Mouse (Mus musculus): ENCODE measurements around the gene Ephx3. TPM values are rescaled to one million over a fixed set of nuclear protein-coding genes. Genes with fewer than 3 reads are reported as not detected.
A peak's percentile ranks its signal among the peaks of the same experiment; 100 is the strongest.
"Not testable (repeated sequence)": the region's sequence is repeated elsewhere in the genome, so short reads cannot be mapped to it uniquely, and the experiment has no call there.

The Ephx3 gene
- polyA plus RNA-seq (2015; fragmentation: Nextera tagmentation; extraction: Ambion mirVana): 0.24 and 0.60 TPM in 2 replicates

GRCm38 (mm10) chr17:32188863-32189636, at the start of gene Ephx3:
Ephx3 (minus strand) TSS chr17:32189549.
- Histone ChIP-seq H3K9ac (replicated peaks) (peak within 1 kb of the TSS; percentile 26), H3K4me1 (peaks cover 15% of the 10 kb centered on the region), H3K36me3 (0 out of 2 replicates have a peak, but pooled peaks cover 3% of the 10 kb centered on the region), H3K27ac (replicated peaks) (no peak within 1 kb of the TSS), H3K4me3 (replicated peaks) (peak within 1 kb of the TSS; percentile 37), H3K4me2 (peak within 1 kb of the TSS; percentile 69), H3K27me3 (replicated peaks) (peaks cover 13% of the 10 kb centered on the region; the same call in 1 of the 2 replicates), H3K9me3 (replicated peaks) (no peaks in the 10 kb centered on the region)
- WGBS: 7% methylated on average over 42 of the region's 42 CpGs
- peak; percentile 74 for ATAC-seq (ENCODE audit: low FRiP score)

GRCm38 (mm10) chr17:32238589-32238988, 49.2 kb upstream of the Ephx3 start:
- H3K9me3 ChIP-seq (replicated peaks): no peaks in the 10 kb centered on the region
- H3K4me2 ChIP-seq: no peak overlapping the region
- H3K4me1 ChIP-seq: peaks cover 20% of the 10 kb centered on the region
- H3K4me3 ChIP-seq (replicated peaks): no peak overlapping the region
- H3K27me3 ChIP-seq (replicated peaks): no peaks in the 10 kb centered on the region
- no peak for ATAC-seq (ENCODE audit: low FRiP score)
- 88% methylated on average over 1 of the region's 1 CpGs for WGBS
- H3K9ac ChIP-seq (replicated peaks): no peak overlapping the region
- peaks cover 4% of the 10 kb centered on the region; the same call in 1 of the 2 replicates for H3K36me3 ChIP-seq
- no peak overlapping the region for H3K27ac ChIP-seq (replicated peaks)

- Histone ChIP-seq H3K4me2 (no peak overlapping the region; the same call in 1 of the 2 replicates), H3K27me3 (replicated peaks) (no peaks in the 10 kb centered on the region), H3K4me1 (peaks cover 20% of the 10 kb centered on the region), H3K36me3 (no peaks in the 10 kb centered on the region), H3K27ac (replicated peaks) (peak overlapping the region; percentile 66), H3K9me3 (replicated peaks) (no peaks in the 10 kb centered on the region), H3K4me3 (replicated peaks) (no peak overlapping the region), H3K9ac (replicated peaks) (no peak overlapping the region)
- peak; percentile 62; the same call in 1 of the 2 replicates for ATAC-seq (ENCODE audit: low FRiP score)
- WGBS: 58% methylated on average over 5 of the region's 5 CpGs
Measured at GRCm38 (mm10) chr17:32235534-32236191, 46.3 kb upstream of the Ephx3 start.

GRCm38 (mm10) chr17:32233174-32233573, 43.8 kb upstream of the Ephx3 start:
- H3K9ac ChIP-seq (replicated peaks): no peak overlapping the region
- H3K27ac ChIP-seq (replicated peaks): no peak overlapping the region
- no peaks in the 10 kb centered on the region for H3K9me3 ChIP-seq (replicated peaks)
- no peaks in the 10 kb centered on the region for H3K27me3 ChIP-seq (replicated peaks)
- peaks cover 11% of the 10 kb centered on the region for H3K36me3 ChIP-seq
- ATAC-seq (ENCODE audit: low FRiP score): no peak
- H3K4me2 ChIP-seq: no peak overlapping the region
- peaks cover 20% of the 10 kb centered on the region for H3K4me1 ChIP-seq
- H3K4me3 ChIP-seq (replicated peaks): no peak overlapping the region

GRCm38 (mm10) chr17:32229256-32229655, 39.9 kb upstream of the Ephx3 start:
- H3K9me3 ChIP-seq (replicated peaks): no peaks in the 10 kb centered on the region
- H3K4me1 ChIP-seq: 0 out of 2 replicates have a peak, but pooled peaks cover 2% of the 10 kb centered on the region
- H3K27ac ChIP-seq (replicated peaks): no peak overlapping the region
- no peak for ATAC-seq (ENCODE audit: low FRiP score)
- H3K27me3 ChIP-seq (replicated peaks): no peaks in the 10 kb centered on the region
- H3K9ac ChIP-seq (replicated peaks): no peak overlapping the region
- no peak overlapping the region for H3K4me2 ChIP-seq
- H3K36me3 ChIP-seq: peaks cover 47% of the 10 kb centered on the region
- no peak overlapping the region for H3K4me3 ChIP-seq (replicated peaks)
- 94% methylated on average over 4 of the region's 4 CpGs for WGBS

GRCm38 (mm10) chr17:32220873-32221272, 31.5 kb upstream of the Ephx3 start:
- Histone ChIP-seq H3K27me3 (replicated peaks) (no peaks in the 10 kb centered on the region), H3K4me3 (replicated peaks) (no peak overlapping the region), H3K9ac (replicated peaks) (no peak overlapping the region), H3K27ac (replicated peaks) (no peak overlapping the region), H3K36me3 (peaks cover 72% of the 10 kb centered on the region), H3K4me2 (no peak overlapping the region), H3K9me3 (replicated peaks) (no peaks in the 10 kb centered on the region), H3K4me1 (no peaks in the 10 kb centered on the region)
- no peak for ATAC-seq (ENCODE audit: low FRiP score)
- WGBS: 69% methylated on average over 3 of the region's 3 CpGs

- H3K4me2 ChIP-seq; H3K4me1 ChIP-seq; H3K27me3 ChIP-seq (replicated peaks); H3K4me3 ChIP-seq (replicated peaks); H3K27ac ChIP-seq (replicated peaks); ATAC-seq (ENCODE audit: low FRiP score); H3K9ac ChIP-seq (replicated peaks); H3K9me3 ChIP-seq (replicated peaks): not testable (repeated sequence)
- WGBS: 82% methylated on average over 4 of the region's 4 CpGs
- peaks cover 71% of the 10 kb centered on the region for H3K36me3 ChIP-seq
Measured at GRCm38 (mm10) chr17:32215587-32215986, 26.2 kb upstream of the Ephx3 start.

GRCm38 (mm10) chr17:32211554-32211953, 22.2 kb upstream of the Ephx3 start:
- not testable (repeated sequence) for H3K9me3 ChIP-seq (replicated peaks); H3K9ac ChIP-seq (replicated peaks); ATAC-seq (ENCODE audit: low FRiP score); H3K27me3 ChIP-seq (replicated peaks); H3K4me3 ChIP-seq (replicated peaks); H3K4me2 ChIP-seq; H3K27ac ChIP-seq (replicated peaks); H3K4me1 ChIP-seq
- WGBS: 91% methylated on average over 6 of the region's 6 CpGs
- peaks cover 76% of the 10 kb centered on the region for H3K36me3 ChIP-seq

GRCm38 (mm10) chr17:32209752-32210151, 20.4 kb upstream of the Ephx3 start:
- H3K27ac ChIP-seq (replicated peaks): peak overlapping the region; percentile 46
- peaks cover 82% of the 10 kb centered on the region for H3K36me3 ChIP-seq
- 27% methylated on average over 3 of the region's 3 CpGs for WGBS
- H3K9ac ChIP-seq (replicated peaks): no peak overlapping the region
- no peaks in the 10 kb centered on the region for H3K27me3 ChIP-seq (replicated peaks)
- ATAC-seq (ENCODE audit: low FRiP score): peak; percentile 63; the same call in 1 of the 2 replicates
- no peak overlapping the region for H3K4me3 ChIP-seq (replicated peaks)
- H3K9me3 ChIP-seq (replicated peaks): no peaks in the 10 kb centered on the region
- 0 out of 2 replicates have a peak, but pooled peaks cover 3% of the 10 kb centered on the region for H3K4me1 ChIP-seq
- no peak overlapping the region for H3K4me2 ChIP-seq

GRCm38 (mm10) chr17:32209144-32209543, 19.8 kb upstream of the Ephx3 start:
- H3K4me2 ChIP-seq: no peak overlapping the region
- H3K4me3 ChIP-seq (replicated peaks): no peak overlapping the region
- ATAC-seq (ENCODE audit: low FRiP score): no peak
- 0 out of 2 replicates have a peak, but pooled peaks cover 3% of the 10 kb centered on the region for H3K4me1 ChIP-seq
- peaks cover 82% of the 10 kb centered on the region for H3K36me3 ChIP-seq
- no peaks in the 10 kb centered on the region for H3K9me3 ChIP-seq (replicated peaks)
- no peaks in the 10 kb centered on the region for H3K27me3 ChIP-seq (replicated peaks)
- peak overlapping the region; percentile 46 for H3K27ac ChIP-seq (replicated peaks)
- no peak overlapping the region for H3K9ac ChIP-seq (replicated peaks)
- WGBS: 72% methylated on average over 6 of the region's 6 CpGs

GRCm38 (mm10) chr17:32207586-32208245, 18.4 kb upstream of the Ephx3 start:
- H3K9me3 ChIP-seq (replicated peaks): no peaks in the 10 kb centered on the region
- H3K4me2 ChIP-seq: no peak overlapping the region
- ATAC-seq (ENCODE audit: low FRiP score): no peak
- 83% methylated on average over 5 of the region's 5 CpGs for WGBS
- H3K36me3 ChIP-seq: peaks cover 82% of the 10 kb centered on the region
- H3K4me3 ChIP-seq (replicated peaks): no peak overlapping the region
- no peaks in the 10 kb centered on the region for H3K27me3 ChIP-seq (replicated peaks)
- peak overlapping the region; percentile 28; the same call in 1 of the 2 replicates for H3K27ac ChIP-seq (replicated peaks)
- H3K4me1 ChIP-seq: 0 out of 2 replicates have a peak, but pooled peaks cover 3% of the 10 kb centered on the region
- H3K9ac ChIP-seq (replicated peaks): no peak overlapping the region
